Mouse (Mus musculus): ENCODE measurements around the gene Ptrh1.

Ptrh1 gene

DNA sequence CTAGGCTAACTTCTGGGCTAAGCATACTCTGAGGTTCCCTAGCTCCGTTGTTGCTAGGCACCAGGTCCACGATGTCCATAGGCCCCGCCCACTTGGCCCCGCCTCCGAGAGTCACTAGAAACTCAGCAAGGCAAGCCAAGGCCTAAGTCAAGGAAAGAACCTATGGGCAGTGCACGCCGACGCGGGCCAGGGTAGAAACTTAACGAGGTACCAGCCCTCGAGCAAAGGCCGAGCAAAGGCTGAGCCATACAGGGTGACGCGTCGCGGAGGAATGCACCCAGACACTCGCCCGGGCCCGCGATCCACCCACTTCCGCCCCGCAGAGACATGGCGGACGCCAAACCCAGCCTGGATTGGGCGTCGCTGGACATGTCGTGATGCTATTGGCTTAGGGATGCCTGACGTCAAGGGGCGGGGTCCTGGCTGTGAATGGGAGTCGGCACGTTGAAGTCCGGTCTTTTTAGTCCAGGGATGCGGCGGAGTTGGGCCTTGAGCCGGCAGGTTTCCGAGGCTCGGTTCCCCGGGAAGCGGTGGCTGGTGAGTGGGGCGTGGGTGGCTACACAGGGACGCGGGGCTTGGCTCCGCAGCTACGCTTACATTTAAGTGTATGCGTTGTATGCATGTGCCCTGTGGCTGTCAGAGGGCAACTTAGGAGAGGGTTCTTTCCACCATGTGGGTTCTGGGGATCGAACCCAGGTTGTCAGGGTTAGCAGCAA is at the start of gene Ptrh1, which contains the start of gene Ttc16:
Gene Ptrh1, plus strand, starts transcription at position 428 of the 716 bp plus-strand sequence.
Gene Ttc16, minus strand, starts transcription at position 275 of the 716 bp plus-strand sequence.
- peak; percentile 99 for DNase-seq

- peak; percentile 89 to 94 for DNase-seq
Measured at GRCm38 (mm10) chr2:32727435-32727834, 48.2 kb upstream of the Ptrh1 start.

DNA sequence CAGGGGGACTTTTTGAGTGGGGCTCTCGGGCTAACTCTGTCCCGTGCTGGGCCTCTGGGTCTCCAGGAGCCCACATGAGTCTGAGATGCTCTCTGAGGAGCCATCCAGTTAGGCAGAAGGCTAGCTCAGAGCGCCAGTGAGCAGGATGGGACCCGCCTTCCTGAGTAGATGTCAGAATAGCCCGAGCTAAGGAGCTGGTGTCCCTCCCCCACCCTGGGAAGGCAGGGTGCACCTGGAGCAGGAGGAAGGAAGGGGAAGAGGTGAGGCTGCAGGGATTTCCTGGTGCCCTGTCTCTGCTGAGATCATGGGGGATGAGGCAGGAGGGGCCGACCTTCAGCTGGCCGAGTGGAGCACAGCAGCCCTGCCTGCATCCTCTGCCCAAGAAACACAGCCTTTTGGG is 47.1 kb upstream of the Ptrh1 start:
- DNase-seq = no peak

DNA sequence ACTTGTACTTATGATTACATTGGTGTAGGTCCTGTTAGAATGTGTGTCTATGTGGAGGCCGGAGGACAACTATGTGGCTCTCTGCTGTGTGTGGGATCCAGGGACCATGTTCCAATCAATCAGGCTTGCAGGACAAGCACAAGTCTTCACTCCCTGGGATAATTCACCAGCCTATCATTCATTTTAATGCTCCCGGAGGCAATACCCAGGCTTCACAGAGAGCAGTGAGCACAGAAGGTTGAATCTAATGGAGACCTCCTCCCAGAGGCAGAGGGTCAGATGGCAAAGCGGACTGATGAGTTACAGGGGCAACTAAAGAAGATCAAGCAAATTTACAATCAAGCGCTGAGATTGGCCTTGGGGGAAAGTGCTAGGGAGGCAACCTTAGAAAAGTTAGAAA is 46.0 kb upstream of the Ptrh1 start:
- no peak for DNase-seq

DNA sequence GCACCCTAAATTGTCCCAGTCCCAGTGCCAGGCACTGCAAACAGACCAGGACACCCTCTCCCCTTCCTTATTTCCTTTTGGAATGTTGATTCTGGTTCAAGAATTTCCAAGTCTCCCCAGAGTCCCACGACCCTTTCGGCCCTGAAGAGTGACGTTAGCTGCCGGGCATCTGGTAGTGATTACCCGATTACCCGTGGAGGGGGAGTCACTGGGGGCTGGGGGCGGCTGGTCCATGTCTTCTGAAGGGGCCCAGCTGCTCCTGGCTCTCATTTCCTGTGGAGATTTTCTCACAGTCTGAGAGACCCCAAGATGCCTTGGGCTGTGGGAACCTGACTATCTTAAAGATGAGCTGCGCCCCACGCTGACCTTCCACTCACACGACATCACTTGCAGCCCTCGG is 44.7 kb upstream of the Ptrh1 start:
- DNase-seq = no peak

DNA sequence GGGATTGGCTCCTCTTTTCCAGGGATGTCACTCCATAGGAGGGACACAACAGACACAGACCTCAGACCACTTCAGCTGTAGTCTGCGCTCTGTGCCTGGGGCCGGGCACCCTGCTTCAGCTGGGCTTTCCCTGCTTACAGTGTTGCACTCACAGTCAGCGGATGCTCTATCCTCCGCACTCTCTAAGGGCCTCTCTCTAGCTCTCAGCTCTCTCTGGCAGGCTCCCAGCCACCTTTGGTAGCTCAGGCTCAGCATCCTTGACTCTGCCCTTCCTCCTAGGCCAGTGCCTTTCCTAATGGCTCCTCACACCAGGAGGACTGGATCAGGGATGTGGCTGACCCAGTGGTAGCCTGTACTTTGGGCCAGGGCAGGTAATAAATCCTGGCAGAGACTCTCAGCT is 43.7 kb upstream of the Ptrh1 start:
- peak in 1 of 2 experiments; percentile 25 for DNase-seq

- no peak for DNase-seq
Measured at GRCm38 (mm10) chr2:32732695-32733094, 42.9 kb upstream of the Ptrh1 start.

- peak in 1 of 2 experiments; percentile 47 for DNase-seq
Measured at GRCm38 (mm10) chr2:32734480-32734879, 41.1 kb upstream of the Ptrh1 start.

DNA sequence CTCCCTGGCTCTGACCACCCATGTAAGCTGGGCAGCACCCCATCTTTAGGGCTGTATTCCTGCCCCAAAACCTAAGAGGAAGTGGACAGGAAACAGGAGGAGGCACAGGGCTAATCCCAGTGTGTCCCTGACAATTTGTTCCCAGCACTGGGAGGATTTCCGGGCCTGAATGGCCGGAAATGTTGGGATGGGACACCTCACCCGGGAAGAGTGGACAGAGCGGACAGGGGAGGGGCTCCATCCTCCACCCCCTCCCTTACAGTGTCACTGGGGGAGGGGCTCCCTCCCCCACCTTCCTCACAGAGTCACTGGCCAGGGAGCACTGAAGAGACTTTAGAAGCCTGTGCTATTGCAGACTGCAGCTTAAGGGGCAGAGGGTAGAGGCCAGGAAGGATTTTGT is 40.7 kb upstream of the Ptrh1 start:
- DNase-seq = no peak

- no peak for DNase-seq
Measured at GRCm38 (mm10) chr2:32736306-32736829, 39.2 kb upstream of the Ptrh1 start.

DNA sequence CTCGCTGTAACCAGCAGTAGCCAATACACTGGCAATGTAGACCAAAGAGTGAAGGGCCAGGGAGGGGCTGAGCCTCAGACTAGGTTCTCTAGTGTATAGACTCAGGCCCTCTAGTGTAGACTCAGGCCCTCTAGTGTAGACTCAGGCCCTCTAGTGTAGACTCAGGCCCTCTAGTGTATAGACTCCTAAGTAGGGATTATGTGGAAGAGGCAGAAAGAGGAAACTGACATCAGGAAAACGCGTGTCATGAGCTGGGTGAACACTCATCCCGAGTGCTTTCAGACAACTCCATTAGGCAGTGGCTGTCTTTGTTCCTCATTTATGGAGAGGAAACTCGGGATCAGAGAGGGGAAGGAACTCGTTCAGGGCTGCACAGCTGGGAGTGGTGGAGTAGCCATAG is 38.6 kb upstream of the Ptrh1 start:
- no peak for DNase-seq

DNA sequence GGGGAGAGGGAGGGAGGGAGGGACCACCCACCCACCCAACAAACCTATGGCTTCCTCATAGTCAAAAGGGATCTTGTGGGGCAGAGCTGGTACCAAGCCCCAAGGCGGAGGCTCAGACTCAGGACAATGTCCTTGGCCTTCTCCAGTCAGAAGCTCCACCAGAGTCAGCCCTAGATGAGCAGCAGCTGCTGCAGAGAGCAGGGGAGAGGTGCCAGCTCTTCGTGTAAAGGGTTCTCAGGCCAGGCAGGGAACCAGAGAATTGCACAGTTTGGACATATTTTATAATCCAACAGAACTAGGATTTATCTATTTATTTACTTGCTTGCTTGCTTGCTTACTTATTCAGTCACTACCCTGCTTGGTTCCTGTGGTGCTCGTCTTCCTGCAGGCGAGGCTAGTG is 36.3 kb upstream of the Ptrh1 start:
- DNase-seq = peak in 1 of 2 experiments; percentile 33

- DNase-seq = no peak
Measured at GRCm38 (mm10) chr2:32740916-32741272, 34.7 kb upstream of the Ptrh1 start, which contains the start of gene 6330409D20Rik. Gene 6330409D20Rik, minus strand, starts transcription at chr2:32741016.

GRCm38 (mm10) chr2:32741273-32742172 is 34.1 kb upstream of the Ptrh1 start:
- DNase-seq = peak; percentile 89 to 93

- DNase-seq = peak; percentile 92 to 94
Measured at GRCm38 (mm10) chr2:32742173-32742531, 33.4 kb upstream of the Ptrh1 start.

DNA sequence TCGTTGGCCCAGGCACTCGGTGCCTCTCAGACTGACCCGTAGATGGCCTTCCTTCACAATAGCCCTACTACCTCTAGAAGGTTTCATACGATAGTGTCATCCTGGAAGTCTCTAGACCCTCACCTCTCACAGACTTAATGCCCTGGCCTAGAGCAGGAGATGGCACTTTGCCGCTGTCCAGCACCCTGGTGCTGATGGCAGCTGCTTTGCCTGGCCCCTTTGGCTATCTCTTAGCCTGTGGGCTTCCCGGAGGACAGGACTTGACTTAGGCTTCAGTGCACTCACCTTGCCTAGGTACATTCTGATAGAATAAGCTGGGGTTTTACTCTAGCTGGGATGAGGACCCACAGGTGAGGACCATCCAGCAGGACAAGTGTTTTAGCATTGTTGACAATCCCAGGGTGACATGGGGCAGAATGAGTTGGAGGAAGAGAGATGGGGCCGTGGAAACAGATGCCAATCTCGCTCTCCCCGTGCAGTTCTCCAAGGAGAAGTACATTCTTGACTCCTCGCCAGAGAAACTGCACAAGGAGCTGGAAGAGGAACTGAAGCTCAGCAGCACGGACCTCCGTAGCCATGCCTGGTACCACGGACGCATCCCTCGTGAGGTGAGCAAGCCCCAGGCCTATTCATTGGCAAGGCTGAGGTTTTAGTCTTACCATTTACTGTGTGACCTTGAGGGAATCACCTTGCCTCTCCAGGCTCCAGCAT is 31.2 kb upstream of the Ptrh1 start:
- DNase-seq = no peak

DNA sequence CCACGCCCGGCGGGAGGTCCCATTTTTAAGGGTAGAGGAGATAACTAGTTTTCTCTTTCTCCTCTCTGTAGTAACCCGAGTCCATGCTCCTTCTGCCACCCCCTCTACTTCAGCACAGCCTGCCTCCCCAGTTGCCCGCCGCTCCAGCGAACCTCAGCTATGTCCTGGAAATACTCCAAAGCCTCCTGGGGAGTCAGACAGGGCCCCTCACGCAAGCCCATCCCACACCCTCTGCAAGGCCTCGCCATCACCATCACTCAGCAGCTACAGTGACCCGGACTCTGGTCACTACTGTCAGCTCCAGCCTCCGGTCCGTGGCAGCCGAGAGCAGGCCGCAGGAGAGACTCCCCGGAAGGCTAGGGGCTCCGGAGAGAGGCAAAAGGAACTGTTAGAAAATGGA is 26.5 kb upstream of the Ptrh1 start:
- DNase-seq = peak; percentile 13 to 16

DNA sequence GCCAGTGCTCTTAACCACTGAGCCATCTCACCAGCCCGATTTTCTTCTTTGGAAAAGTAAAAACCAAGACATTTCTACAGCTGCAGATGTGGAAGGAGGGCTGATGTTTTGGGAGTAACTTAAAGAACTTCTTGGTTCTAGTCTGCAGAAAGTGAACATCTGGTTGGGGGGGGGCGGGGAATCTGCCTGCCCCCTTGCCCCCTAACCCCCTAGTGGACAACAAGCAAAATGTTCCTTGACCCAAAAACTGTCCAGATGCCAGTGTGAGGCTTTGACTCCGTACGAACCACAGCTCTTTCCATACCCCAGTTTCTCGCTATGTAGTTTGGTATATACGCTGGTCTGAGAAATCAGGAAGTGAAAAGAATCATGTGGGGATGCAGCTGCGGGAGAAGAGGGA is 25.4 kb upstream of the Ptrh1 start:
- DNase-seq = peak in 1 of 2 experiments; percentile 9

- peak; percentile 52 to 59 for DNase-seq
Measured at GRCm38 (mm10) chr2:32750887-32751664, 24.5 kb upstream of the Ptrh1 start.

GRCm38 (mm10) chr2:32751665-32752033 is 23.9 kb upstream of the Ptrh1 start:
- DNase-seq = no peak

- no peak for DNase-seq
Measured at GRCm38 (mm10) chr2:32752181-32752580, 23.4 kb upstream of the Ptrh1 start.

- DNase-seq = no peak
Measured at GRCm38 (mm10) chr2:32756674-32757055, 18.9 kb upstream of the Ptrh1 start.

Measured in cerebellum, postnatal 10 days (tissue).